Mouse (Mus musculus): Measurements from ENCODE around the gene Fgfr2.
A peak's percentile ranks its signal among the peaks of the same experiment; 100 is the strongest.

The Fgfr2 gene

DNA sequence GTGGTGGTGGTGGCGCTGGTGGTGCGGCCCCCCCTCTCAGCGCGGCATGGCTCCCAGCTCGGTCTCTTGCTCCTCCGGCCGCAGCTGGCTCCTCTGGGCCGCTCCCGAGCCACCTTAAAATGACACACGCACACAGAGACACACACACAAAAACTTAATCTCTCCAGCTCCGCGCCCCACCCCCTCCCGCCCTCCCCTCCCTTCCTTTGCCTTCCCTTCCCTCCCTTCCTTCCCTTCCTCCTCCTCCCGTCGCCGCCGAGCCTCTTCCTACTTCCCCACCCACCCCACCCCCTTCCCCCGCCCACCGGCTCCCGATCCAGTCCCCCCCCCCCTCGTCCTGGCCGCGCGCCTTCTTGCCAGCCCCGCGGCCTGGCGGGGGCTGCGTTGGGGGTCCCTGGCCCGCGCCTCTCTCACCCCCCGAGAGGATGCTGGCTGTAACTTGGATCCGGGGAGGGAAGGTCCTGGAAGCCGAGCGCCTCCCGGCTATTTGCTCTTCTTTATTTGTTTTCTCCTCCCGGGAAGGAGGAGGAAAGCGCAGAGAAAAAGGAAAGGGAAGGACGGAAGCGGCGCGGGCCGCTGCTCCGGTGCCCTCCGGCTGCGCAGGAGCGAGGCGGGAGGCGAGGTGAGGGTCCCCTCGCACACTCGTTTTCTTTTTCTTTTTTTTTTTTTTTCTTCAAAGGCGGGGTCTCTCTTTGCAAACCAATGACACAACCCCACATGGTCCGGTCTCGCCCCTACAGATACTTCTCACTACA, at the start of gene Fgfr2:
Gene Fgfr2, minus strand, starts transcription at position 107 of the 755 bp plus-strand sequence.
- DNase-seq, result peak; percentile 26

DNA sequence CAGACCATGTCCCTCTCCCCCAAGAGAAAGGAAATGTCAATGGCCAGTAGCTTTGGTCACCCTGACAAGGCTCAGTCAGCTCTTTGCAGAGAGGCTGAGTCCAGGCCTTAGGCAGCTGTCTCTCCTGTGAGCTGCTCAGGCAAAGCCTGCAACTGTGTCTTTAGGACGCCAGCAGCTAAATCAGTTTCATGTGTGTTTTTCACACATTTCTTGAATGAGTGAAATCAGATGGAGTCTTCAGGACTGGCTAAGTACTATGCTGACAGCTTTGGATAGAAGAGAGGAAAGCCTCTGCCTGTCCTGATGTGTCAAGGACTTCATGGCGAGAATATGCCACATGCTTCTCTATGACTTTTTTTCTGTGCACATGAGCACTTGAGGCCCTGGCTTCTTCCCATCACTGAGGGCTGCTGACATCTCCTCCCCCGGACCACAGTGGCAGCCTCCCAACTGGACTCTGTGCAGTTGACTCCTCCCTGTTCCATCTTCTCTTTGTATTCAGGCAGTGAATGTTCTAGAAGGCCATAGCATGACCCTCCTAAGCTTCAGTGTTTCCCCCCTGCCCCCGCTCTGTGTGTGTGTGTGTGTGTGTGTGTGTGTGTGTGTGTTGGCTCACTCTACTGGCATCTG, 48.4 kb upstream of the Fgfr2 start:
- no peak for DNase-seq

DNA sequence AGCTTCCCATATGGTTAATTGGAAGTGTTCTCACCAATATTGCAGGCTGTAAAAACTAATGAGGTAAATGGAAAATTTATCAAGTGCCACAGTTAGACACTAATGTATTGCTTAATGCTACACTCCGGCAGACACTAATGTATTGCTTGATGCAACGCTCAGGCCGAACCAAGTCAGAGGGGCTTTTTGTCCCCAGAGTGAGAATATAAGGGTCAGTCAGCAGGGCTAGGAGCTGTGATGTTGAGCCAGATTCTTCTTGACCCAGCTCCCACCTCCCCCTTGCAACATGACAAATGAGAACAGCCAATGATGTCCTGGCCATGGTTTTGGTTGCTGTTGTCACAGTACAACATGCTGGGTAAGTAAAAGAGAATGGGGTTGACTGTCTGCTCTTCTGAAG, 45.8 kb upstream of the Fgfr2 start:
- no peak for DNase-seq

DNA sequence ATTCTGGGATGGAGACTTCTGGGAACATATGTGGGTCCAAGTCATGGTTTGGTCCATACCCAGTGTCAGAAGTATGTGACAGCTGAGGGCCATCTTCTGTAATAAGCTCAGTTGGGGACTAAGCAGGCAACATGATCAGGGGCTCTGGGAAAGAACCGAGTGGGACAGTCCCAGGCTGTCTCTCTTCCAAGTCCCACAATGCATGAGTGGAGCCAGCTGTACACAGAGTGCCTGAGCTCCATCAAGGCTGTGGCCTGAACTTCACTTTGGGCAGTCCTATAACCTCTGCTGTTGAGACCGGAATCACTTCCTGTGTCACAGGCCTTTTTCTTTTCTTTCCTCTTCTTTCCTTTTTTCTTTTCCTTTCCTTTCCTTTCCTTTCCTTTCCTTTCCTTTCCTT, 44.8 kb upstream of the Fgfr2 start:
- no peak for DNase-seq

DNA sequence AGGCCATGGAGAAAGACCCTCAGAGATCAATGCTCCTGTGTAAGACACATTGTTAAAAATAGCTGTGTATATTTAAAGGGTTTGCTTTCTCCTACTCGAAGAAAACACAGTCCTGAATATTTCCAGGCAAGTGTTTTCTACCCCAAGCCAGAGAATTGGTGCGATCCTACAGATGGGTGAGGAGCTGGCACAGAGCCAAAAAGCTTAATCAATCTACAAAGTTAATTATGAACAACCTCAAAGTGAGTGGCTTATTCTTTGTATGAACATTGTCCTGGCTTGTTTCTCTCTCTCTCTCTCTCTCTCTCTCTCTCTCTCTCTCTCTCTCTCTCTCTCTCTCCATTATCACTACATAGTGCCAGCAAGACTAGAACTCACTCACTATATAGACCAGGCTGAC, 41.6 kb upstream of the Fgfr2 start:
- no peak for DNase-seq

DNA sequence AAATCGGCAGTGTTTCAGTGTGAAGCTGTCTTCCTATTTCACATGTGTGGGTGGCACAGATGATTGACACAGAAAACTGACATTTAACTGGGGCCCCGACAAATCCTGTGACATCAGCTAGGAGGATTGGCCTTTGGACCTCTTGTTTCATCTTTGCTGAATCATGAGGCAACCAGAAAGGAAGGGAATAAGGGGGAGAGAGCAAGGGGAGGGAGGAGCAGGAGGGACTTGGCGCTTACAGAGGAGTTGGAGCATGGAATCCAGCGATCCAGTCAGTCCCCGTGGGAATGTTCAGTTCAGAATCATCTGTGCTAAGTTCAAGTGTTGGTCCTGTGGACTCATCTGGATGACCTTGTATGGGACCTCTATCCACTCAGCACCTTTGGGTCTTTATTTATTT, 39.9 kb upstream of the Fgfr2 start:
- DNase-seq, result no peak

DNA sequence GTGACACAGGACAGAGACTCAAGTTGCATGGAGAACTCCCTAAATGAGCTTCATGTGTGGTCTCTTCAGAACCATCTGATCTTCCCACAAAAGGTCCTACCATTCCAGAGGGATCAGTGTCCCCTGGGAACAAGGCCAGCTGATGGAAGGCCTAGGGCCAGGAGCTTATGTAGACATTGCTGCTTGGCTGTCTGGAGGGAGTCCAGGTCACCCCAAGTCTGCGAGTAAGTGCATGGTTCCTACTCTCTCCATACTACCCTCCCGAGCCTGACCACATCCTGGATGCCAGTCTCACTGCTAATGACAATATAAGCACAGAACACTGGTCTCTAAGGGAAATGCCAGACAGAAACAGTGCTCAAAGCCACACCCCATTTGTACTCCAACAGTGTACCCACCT, 39.0 kb upstream of the Fgfr2 start:
- DNase-seq, result no peak

DNA sequence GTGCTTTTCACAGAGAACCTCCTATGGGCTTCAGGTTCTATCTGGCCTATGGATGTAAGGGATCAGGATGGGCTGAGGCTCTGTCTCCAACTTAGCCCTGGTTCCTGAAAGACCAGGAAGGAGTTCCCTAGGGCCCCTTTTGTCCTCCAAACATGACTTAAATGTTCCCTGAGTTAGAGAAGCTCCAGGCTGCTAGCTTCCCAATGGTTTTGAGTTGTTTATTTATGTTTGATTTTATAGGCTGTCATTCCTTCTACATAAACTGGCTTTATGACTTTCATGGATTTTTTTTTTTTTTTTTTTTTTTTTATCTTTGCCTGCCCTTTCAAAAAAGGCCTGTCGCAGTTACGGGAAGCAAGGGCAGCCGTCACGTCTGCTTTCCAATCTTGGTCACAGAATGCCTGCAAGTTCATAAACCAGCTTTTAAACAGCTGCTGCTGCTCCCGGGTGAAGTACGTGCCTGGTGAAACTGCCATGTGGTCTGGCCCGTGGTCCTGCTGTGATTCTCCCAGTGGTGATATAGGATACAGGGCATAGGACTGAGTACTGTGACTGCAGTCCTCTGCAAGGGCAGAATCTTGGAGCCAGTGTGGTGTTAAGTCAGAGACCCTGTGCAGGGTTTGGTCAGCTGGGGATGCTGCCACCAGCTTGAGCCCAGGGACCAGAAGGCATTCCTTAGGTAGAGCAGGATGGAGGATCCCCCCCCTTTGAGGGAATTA, 38.4 kb upstream of the Fgfr2 start:
- no peak for DNase-seq

DNA sequence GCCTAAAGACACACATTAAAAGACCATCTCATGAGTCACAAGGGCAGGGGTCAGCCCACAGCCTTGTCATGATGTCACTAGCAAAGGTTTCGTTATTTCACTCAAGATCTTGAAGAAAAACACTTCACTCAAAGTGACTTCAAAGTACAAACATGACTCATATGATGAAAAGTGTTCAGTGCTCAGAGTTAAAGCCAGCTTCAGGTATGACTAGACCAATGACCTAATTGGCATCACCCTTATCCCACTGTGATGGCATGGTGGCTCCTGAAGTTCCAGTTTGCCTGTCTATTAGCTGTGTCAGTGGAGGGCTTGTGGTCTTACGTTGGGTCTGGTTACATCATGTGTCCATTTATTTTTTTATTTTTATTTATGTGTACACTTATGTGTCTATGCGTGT, 36.4 kb upstream of the Fgfr2 start:
- DNase-seq, result no peak

DNA sequence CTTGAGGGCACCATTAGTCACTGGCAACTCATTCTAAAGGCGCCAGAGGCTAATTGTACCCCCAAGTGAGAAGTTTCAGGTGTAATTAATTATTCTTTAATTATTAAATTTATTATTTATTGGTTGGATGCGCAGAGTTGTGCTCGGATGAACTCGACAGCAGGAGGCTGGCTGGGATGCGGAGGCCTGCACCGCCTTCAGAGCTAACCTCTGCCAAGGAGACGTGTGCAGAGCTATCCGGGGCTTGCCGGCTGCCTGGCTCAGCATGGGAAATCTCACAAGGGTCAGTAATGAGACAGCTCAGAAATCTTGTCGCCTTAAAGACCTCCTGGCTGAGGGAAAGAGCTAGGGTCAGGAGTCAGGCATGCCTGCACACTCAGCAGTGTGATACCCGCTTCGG, 32.5 kb upstream of the Fgfr2 start:
- DNase-seq, result no peak

DNA sequence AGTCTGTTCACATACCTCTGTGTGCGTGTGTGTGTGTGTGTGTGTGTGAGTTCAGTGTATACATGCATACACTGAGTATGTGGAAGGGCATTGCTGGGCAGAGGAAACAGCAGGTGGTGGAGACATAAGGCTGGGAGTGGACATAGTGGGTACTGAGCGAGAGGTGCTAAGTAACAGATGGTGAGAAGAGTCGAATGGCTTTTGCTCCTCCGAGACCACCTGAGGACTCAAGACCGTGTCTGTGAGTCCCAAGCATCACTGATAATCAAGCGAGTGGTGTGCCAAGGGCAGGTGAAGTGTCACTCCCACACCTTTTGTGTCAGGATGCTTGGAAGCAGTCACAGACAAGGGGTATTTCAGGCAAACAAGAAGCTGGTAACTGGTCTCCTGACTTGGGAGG, 31.7 kb upstream of the Fgfr2 start:
- no peak for DNase-seq

DNA sequence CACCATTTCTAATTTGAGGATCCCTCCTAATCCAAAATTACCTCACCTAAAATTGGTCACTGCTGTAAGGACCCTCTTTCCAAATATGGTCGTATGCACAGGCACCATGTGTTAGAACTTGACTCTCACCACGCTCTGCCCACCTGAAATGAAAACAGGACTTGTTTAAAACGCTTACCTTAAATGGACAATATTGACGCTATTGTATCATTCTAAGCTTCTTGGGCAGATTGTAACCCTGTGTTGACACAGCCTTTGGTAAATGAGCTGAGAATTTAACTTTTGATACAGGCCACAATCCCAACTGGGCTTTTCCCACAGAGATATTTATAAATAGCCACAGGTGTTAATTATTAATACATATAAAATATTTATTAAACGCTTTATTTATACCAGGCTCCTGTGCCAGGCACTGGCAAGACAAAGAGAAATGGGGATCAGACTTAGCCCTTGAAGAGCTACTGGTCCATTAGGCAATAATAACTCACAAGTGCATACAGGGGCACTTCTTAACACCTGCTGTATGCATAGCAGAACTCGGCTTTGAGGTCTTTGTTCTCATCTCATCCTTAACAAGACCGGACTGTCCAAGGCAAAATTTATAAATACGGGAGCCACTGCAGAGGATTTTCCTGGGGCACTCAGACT, 16.7 kb upstream of the Fgfr2 start:
- DNase-seq, result no peak

DNA sequence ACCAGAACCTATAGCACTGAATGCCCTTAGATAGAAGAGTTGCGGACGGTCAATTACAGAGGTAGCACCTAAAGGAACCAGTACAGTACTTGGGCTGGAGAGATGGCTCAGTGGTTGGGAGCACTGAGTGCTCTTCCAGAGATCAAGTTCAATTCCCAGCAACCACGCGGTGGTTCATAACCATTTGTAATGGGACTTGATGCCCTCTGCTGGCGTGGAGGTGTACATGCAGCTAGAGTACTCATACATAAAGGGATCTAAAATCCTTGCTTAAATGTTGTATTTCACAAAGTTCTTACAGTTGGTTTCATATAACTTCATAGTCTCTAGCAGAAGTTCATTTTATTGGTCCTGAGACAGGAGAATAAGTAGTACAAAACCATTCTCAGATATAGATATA, 10.4 kb upstream of the Fgfr2 start:
- no peak for DNase-seq

DNA sequence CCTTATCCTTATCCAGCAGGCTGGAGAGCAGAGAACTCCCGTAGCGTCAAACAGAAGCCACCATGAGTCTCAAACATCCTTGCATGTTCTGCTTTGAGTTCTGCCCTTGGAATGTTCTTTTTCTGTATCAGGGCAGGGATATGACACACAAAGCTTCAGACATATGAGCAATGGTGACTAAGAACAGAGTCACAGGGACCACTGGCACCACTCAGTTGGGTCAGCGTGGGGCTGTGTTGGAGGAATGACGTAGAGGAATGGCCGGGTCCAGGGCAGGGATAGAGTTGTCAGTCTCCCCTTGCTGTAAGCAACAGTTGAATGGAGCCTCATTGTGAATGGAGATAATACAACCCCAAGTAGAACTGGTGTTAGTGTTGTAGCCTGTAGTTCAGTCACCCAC, 9.6 kb upstream of the Fgfr2 start:
- no peak for DNase-seq

DNA sequence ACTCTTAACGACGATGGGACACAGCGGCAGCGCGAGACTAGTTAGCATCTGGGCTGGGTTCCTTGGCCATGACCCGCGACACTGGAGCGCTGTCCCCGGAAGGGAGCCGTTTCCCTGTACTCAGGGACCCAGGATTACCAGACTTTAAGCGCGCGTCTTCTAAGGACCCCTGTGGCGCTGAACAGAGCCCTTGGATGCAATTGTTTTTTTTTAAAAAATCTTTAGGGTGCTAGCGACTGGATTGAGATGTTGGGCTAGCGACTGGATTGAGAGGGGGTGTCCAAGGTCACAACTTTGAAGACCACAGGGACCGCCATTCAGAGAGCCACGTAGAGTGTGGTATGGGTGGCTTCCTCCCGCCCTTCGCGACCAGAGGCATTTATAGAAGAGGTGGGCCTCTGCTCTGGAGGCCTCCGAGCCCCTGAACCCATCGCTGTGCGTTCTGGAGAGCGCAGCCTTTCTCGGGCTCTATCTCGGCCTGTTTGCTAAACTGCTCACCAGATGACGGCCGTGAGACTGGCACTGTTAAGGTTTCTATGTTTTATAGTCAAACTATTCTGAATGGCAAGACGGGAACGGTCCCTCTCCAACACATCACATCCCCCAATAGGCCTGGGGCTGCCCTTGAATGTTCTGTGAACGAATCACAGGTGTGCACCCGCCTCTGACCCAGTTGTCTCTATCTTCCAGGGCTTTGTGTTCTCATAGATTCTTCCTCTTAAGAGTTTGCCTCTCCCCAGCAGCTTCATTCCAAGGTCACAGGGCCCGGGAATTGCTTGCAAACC, 1.7 kb upstream of the Fgfr2 start:
- DNase-seq, result no peak

DNA sequence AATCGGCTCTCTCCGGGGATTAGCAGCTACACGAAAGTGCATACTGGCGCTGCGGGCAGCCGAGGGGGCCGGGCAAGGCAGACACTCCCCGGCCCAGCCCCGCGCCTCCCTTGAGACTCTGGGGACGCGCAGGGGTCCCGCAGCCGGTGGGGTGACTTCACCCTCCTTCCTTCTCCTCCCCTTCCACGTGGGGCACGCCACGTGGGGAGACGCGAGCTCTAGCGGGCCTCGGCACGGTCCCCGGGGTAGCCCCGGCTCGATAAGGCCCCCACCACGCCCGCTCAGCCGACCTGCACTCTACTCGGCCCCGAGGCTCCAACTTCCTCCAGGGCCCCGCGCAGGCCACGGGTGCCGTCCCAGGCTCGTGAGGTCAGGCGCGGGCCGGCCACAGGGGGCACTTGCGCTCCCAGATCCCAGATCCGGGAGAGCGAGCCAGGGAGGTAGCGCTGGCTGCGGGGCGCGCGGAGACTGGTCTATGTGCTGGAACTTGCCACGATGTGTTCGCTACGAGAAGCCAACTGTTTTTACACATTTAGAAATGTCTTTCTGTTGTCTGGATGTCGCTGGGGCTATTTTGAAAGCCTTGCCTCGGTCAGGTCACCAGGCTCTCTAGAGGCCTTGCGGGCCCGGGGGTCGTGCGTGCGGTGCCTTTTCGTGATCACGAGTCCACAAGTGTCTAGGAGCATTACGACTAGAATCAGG, 1.0 kb upstream of the Fgfr2 start, which contains the start of gene Ctbp2:
Gene Ctbp2, minus strand, starts transcription at position 356 of the 702 bp plus-strand sequence.
- DNase-seq, result peak; percentile 61

DNA sequence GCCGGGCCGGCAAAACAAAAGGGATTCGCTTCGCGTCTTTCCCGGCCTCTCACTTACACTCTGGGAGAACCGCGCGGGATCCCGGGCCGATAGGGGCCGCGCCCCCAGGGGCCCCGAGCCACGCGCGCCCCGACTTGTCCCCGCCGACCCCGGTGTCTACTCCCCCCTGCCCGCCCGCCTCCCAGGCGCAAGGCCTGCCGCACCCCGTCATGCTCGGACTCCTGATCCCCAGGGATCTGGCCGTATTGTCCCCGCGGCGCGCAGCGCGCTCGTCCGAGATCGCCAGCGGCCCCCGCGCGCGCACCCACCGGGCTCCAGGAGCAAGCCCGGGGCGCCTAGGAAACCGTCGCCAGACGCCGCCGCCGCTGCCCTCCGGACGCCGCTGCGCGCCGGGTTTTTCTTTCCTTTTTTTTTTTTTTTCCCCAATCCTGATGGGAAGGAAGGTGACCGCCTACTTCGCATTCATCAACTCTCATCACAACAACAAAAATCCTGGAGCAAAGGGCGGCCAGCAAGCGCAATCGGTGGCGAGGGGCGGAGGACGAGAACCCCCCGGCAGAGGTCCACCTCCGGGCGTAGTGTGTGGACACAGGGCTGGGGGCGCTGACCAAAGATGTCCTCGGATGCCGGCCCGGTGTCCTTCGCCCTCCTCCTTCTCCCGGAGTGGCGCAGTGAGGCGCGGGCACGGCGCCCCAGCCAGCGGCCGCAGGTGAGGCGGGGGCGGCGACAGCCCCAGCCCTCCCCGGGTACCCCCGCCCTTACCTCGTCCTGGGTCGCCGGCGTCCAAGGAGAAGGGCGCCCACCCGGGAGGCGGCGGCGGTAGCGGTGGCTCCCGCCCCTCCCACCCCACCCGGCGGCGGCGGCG, 539 bp downstream of the Fgfr2 start:
- DNase-seq, result peak; percentile 15

DNA sequence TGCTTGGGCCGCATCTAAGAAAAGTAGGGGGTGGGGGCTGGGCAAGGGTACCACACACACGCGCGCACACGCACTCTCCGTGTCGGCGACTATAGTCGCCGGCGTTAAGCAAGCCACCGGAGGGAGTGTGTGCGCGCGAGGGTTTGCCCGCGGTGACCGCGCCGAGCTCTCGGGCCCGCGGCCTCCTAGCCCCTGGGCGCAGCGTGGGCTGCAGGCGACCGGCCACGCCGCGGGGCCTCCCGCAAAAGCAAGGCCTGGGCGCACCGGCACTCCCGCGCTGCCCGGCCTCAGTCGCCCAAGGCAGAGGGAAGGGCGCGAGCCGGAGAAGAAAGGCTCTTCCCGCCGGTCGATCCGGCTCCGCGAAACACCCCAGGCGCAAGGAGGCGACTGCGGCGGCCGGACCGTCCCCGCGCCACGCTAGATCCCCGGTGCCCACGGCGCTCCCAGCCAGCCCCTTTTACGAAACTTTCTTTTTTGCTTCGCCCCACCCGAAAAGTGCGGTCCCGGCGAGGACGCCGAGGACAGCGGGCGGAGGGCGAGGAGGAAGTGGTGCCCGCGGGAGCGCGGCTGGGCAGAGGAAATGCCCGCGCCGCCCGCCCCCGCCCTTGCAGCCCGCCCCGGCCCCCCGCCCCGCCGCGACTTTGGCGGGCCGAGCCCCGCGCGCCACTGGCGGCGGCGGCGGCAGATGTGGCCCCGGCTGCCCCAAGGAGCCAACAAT, 1.3 kb downstream of the Fgfr2 start:
- DNase-seq, result no peak

DNA sequence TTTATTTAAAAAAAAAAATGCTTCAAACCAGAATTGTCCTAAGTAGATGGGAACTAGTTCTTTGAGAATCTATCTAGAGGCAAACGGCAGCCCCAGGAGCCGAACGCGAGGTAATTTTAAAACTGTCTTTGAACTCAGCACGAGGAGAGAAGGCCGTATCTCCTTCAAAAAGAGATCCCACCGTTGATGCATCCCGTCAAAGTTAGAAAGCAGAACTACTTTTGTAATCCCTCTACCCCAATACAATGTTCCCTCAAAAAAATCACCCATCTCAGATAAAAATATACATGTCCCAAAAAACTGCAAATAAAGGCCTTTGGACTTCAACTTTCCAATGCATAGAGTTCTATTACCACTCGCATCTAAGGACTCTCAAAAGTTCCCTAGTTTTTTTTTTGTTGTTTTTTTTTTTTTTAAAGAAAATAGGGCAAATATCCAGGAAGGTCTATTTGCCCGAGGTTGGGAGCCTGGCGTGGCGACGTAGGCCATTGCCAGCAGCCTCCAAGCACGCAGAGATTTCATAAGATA, 2.0 kb downstream of the Fgfr2 start:
- no peak for DNase-seq

DNA sequence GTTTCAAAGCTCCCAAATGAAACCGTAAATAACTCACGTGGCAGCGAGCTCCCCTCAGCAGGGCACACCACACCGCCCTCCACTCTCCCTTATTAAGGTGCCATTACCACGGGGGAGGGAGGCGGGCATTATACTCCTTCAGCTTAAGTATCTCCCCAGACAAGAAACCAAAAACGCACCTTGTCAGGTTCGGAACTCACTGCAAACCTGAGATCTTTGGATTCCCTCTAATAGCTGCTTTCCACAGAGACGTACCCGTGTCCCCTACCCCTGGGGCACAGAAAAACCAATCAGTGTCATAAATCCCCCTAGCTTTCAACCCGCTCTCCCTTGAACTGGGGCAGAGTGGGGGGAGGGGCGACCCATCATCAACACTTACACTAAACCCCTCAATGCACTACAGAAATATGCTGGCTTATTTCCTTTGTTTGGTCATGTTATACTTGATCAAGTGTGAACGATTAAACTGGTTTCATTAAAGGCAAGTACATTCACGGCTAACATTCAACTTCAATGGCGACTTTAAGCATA, 2.9 kb downstream of the Fgfr2 start:
- no peak for DNase-seq

All from layer of hippocampus, adult 9-11 months (tissue).